Mouse (Mus musculus): ENCODE measurements around the gene Dusp8.

DNA sequence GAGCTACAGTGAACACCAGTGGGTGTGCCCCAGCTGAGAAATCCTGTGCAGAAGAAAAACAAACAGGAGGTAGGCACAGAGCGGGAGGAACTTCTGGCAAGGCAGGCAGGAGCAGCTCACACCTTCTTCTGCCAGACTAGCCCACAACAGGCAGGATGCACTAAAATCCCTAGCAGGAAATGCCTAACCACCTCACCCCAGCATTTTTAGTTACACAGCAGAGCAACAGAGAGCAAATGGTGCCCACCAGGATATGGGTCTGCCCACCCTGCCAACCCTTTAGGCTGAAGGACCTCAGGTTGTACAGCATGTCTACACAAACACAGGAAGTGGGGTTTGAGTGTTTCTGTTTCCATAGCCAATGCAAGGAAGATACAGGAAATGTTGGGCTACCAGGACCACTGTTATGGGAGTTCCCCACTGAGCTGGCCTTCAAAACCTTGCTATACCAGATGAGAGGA is 39.0 kb downstream of the Dusp8 start:
- TF ChIP-seq MYOG (IDR thresholded peaks at IDR 0.05; ENCODE audit: control insufficient read depth, extremely low read depth, insufficient read length) (no peak), CTCF (IDR thresholded peaks at IDR 0.05; ENCODE audit: control insufficient read depth, insufficient read depth, insufficient read length) (no peak), MYOD1 (IDR thresholded peaks at IDR 0.05; ENCODE audit: control insufficient read depth, insufficient read length, low read depth) (no peak), CEBPB (IDR thresholded peaks at IDR 0.05; ENCODE audit: low read depth) (no peak), MAX (IDR thresholded peaks at IDR 0.05) (no peak), USF1 (IDR thresholded peaks at IDR 0.05; ENCODE audit: low read depth) (no peak), FOSL1 (IDR thresholded peaks at IDR 0.05; ENCODE audit: insufficient read depth, low read length, poor library complexity, severe bottlenecking) (no peak)
